Mouse (Mus musculus) heart, postnatal 14 days (tissue): ENCODE results near the gene Cyth3. TPM values are rescaled to one million over a fixed set of nuclear protein-coding genes. Genes with fewer than 3 reads are reported as not detected.
A peak's percentile ranks its signal among the peaks of the same experiment; 100 is the strongest.

Experiments
- DNase-seq, 2 experiments: peaks; one replicate each; pipeline ENCODE4 v3.0.0; 2021 to 2022
- intact Hi-C: fragments of 180-260 bp; cut with DNase I; formaldehyde crosslinking; loops from one replicate; pipeline ENCODE4 v1.15.1; 2025
- total RNA-seq, 2 experiments: library from RNA; stranded (reverse); gene quantifications; 2 replicates each; pipeline ENCODE4 v1.2.3; 2021

The Cyth3 gene
- total RNA-seq, 2 experiments from 2014 or later = 62.2 to 66.8 TPM

- intact Hi-C loops = no loop called here
- DNase-seq = no peak
Observed at GRCm38 (mm10) chr5:143690926-143691325, 68.7 kb downstream of the Cyth3 start.

- intact Hi-C loops = no loop called here
- no peak for DNase-seq
Observed at GRCm38 (mm10) chr5:143696323-143696722, 74.1 kb downstream of the Cyth3 start.

GRCm38 (mm10) chr5:143698454-143698853 is 76.2 kb downstream of the Cyth3 start:
- no peak for DNase-seq
- intact Hi-C loops = no loop called here

- DNase-seq = no peak
- intact Hi-C loops = no loop called here
Observed at GRCm38 (mm10) chr5:143700247-143700646, 78.0 kb downstream of the Cyth3 start.

GRCm38 (mm10) chr5:143701074-143701473 is 78.8 kb downstream of the Cyth3 start:
- no peak for DNase-seq
- intact Hi-C loops = no loop called here

GRCm38 (mm10) chr5:143704875-143705658 is 82.8 kb downstream of the Cyth3 start:
- no peak for DNase-seq
- intact Hi-C loops = loop anchor here (5.0 kb wide), 1 partner anchor 33 kb away; no protein-coding TSS in a partner anchor

- DNase-seq = no peak
- intact Hi-C loops = loop anchor here (5.0 kb wide), 1 partner anchor 33 kb away; no protein-coding TSS in a partner anchor
Observed at GRCm38 (mm10) chr5:143705659-143705982, 83.4 kb downstream of the Cyth3 start.

- no peak for DNase-seq
- intact Hi-C loops = loop anchor here (5.0 kb wide), 1 partner anchor 34 kb away; no protein-coding TSS in a partner anchor
Observed at GRCm38 (mm10) chr5:143706030-143706821, 84.0 kb downstream of the Cyth3 start.

- intact Hi-C loops = loop anchor here (5.0 kb wide), 1 partner anchor 35 kb away; no protein-coding TSS in a partner anchor
- no peak for DNase-seq
Observed at GRCm38 (mm10) chr5:143706822-143707200, 84.6 kb downstream of the Cyth3 start.

- intact Hi-C loops = no loop called here
- peak; percentile 78 to 83 for DNase-seq
Observed at GRCm38 (mm10) chr5:143711326-143711725, 89.1 kb downstream of the Cyth3 start.

- intact Hi-C loops = no loop called here
Observed at GRCm38 (mm10) chr5:143712011-143712800, 90.0 kb downstream of the Cyth3 start.

GRCm38 (mm10) chr5:143721962-143722361 is 99.7 kb downstream of the Cyth3 start:
- intact Hi-C loops = no loop called here
- no peak for DNase-seq

More at GRCm38 (mm10) chr5:143712011-143712800, 90.0 kb downstream of the Cyth3 start:
- no peak for DNase-seq

- intact Hi-C loops = loop anchor here (5.0 kb wide), 1 partner anchor 246 kb away; no protein-coding TSS in a partner anchor
- DNase-seq = no peak
Observed at GRCm38 (mm10) chr5:143730915-143731314, 108.7 kb downstream of the Cyth3 start.

- intact Hi-C loops = loop anchor here (2.0 to 5.0 kb wide), 2 partner anchors 179 to 246 kb away; no protein-coding TSS in a partner anchor
- peak; percentile 37 to 47 for DNase-seq
Observed at GRCm38 (mm10) chr5:143731483-143732112, 109.4 kb downstream of the Cyth3 start.

GRCm38 (mm10) chr5:143732180-143732891 is 110.1 kb downstream of the Cyth3 start, which contains the start of gene Usp42:
Gene Usp42, minus strand, starts transcription at chr5:143732280.
- intact Hi-C loops = loop anchor here (2.0 to 5.0 kb wide), 2 partner anchors 178 to 245 kb away; no protein-coding TSS in a partner anchor

GRCm38 (mm10) chr5:143749630-143750208 is 127.5 kb downstream of the Cyth3 start:
- intact Hi-C loops = no loop called here
- DNase-seq = no peak

More at GRCm38 (mm10) chr5:143732180-143732891, 110.1 kb downstream of the Cyth3 start, which contains the start of gene Usp42:
- DNase-seq = peak; percentile 96 to 97

- intact Hi-C loops = no loop called here
- no peak for DNase-seq
Observed at GRCm38 (mm10) chr5:143755529-143756141, 133.4 kb downstream of the Cyth3 start.

- DNase-seq = peak; percentile 84 to 87
- intact Hi-C loops = no loop called here
Observed at GRCm38 (mm10) chr5:143757755-143758443, 135.7 kb downstream of the Cyth3 start.
